Mouse (Mus musculus) embryonic fibroblast, embryonic 13.5 days (primary cell): ENCODE measurements around the gene Eva1c.

Experiments used
- CTCF ChIP-seq: IDR thresholded peaks from 2 replicates; pipeline ENCODE4 v1.5.1; 2011; ENCODE audit warnings: mild to moderate bottlenecking, control low read depth, low read length, moderate library complexity, borderline replicate concordance; ENCODE audit not compliant: insufficient read depth
- POLR2A ChIP-seq: IDR thresholded peaks from 2 replicates; pipeline ENCODE4 v1.6.1; 2011; ENCODE audit warnings: low read depth, mild to moderate bottlenecking, control low read depth, low read length, moderate library complexity

DNA sequence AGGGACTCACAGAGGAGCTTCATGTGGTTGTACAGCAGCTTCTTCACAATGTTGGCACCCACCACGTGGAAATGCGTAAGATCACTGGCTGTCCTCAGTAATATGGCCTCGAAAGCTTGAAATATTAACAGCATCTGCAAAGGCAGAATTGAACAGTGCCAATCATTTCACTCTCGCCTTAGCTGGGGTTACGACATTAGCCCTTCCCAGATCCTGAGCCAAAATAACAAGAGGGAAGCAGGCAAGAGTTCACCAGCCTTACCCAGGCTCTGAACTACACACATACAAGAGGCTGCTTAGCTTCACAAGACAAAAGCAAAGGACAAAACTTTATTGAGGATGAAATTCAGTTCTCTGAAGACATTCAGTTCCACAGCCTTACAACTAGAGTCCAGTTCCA lies 22.1 kb upstream of the Eva1c start:
- TF ChIP-seq CTCF, result no peak
- no peak for TF ChIP-seq POLR2A
